Mouse (Mus musculus): Measurements from ENCODE around the gene Cdkl1.

DNA sequence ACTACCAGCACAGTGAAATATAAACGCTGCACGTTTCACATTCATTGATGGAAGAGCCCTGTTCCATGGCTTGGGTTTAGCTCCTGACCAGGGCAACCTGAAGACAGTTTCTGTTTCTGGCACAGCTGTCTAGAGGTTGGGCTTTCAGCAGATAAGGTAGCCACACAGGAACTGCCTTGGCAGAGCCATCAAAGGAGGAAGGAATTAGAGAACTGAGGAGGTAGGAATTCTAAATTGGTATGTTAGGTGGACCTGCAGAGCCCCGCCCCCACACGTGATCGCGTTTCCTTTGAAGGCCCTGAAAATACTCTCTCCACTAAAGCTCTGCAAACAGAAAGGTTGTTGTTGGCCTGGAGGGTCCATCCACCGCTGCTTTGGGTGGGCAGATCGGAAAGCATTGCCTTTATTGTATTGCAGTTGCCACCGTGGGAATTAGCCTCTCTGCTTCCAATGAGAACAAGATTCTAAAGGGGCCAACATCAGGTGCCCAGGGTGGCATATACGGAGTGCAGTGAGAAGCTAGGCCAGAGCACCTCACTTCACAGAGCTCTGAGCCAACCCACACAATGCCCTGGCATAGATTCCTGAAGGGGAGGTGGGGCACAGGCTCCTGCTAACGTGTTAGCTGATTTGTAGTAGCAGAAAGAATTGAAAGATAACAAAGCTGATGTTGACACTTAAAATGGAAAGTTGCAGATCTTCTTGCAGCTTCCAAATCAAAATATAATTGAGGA lies 14.3 kb downstream of the Cdkl1 start:
- TF ChIP-seq POLR2A (IDR thresholded peaks at IDR 0.05; ENCODE audit: control insufficient read depth in 1 of 2, insufficient read depth in 1 of 2, low read depth in 1 of 2, low read length in 2 of 2, poor library complexity in 1 of 2) (no peak), HCFC1 (IDR thresholded peaks at IDR 0.05; ENCODE audit: low read depth, low read length) (no peak), CHD2 (IDR thresholded peaks at IDR 0.05; ENCODE audit: low read length) (no peak), BHLHE40 (IDR thresholded peaks at IDR 0.05; ENCODE audit: borderline replicate concordance, low read depth, low read length) (peak; percentile 78; the same call in 1 of the 2 replicates)
